ENCODE assay signal across 9 mouse cellular contexts in the genomic region with DNA sequence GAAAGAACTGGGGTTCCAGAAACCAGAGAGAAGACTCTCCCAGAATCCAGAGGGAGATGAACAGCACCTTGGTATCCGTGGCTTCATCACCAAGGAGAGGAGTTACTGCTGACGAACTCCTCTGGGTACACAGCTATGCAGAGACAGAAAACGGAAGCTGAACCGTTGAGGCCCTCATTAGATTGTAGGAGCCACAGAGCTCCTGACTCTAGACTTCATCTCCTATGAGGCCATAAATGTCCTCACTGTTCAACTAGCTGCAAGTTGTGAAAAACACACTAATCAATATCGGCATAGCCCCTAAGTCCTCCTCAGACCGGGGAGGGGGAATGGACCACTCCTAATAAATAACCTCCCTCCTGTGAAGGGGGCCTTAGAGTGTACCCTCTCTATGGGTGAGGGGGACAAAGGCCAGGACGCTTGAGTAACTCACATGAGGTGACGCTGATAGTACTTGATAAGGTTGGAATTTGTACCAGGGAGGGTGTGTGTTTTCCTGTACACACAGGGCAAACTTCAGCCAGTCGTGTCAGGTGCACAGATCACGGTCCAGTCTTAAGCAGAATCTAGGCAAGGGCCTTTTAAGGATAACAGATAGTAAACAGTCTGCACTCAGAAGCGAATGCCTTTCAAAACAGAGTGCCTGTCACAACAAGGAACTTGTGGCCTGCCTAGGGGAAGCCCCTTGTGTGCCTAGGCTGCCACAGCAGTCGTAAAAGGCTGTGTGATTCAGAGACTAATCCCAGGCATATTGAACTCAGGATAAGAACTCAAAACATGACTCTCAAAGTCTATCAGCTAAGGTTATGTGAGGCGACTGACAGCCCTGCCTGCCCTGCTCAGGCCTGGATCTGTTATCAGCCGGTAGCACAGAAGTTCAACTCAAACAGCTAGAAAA.
A peak's percentile ranks its signal among the peaks of the same experiment; 100 is the strongest.
DNase-seq lines count a peak whose midpoint lies in the region; ATAC-seq lines count a peak whose summit lies in the region.
"Had no signal": no experiment of that assay in that cellular context is flagged by ENCODE, and none has a peak within 500 bp of the region (broad histone marks: within the 10 kb centered on the region; RNA-seq: fewer than 3 reads in every experiment).

No protein-coding gene starts in this region.

- peak; percentile 70 for DNase-seq in CD4-positive helper T cell, adult 2 months (ENCODE audit: low read depth, low spot score)
- DNase-seq in kidney, adult 9 months = peak; percentile 85
- DNase-seq in naive thymus-derived CD4-positive, alpha-beta T cell, adult 2 months (ENCODE audit: low read depth) = peak; percentile 80
- no peak for DNase-seq in ovary, postnatal 36 days (ENCODE audit: low spot score)
- no peak for DNase-seq in adrenal gland, postnatal 14 days
- DNase-seq in Muller cell, postnatal 12 days (ENCODE audit: inconsistent ontology term) = no peak
- no peak for DNase-seq in layer of hippocampus, adult 8-10 months (ENCODE audit: low spot score in 2 of 2)
- DNase-seq: gastrocnemius, postnatal 36 days had no signal

- peak; percentile 77 for ATAC-seq in common myeloid progenitor, adult 5-6 weeks (replicated peaks; ENCODE audit: low read depth, poor library complexity, severe bottlenecking)

Comparison
In these comparisons a context has a peak if more than half of its experiments do, and no peak if none do; other contexts are left out.
1. DNase-seq: peak in CD4-positive helper T cell, adult 2 months (single experiment), kidney, adult 9 months (single experiment) and naive thymus-derived CD4-positive, alpha-beta T cell, adult 2 months (single experiment); none in ovary, postnatal 36 days (single experiment), adrenal gland, postnatal 14 days (single experiment), Muller cell, postnatal 12 days (single experiment) and layer of hippocampus, adult 8-10 months (0 of 2).